Mouse (Mus musculus): ENCODE results near the gene Rag2. TPM values are rescaled to one million over a fixed set of nuclear protein-coding genes. Genes with fewer than 3 reads are reported as not detected.

The Rag2 gene
- polyA plus RNA-seq, 1 experiment from 2014 or later, result not detected

GRCm38 (mm10) chr2:101668751-101669150 is 44.2 kb downstream of the Rag2 start:
- H3K27me3 ChIP-seq, result no peaks in the 10 kb centered on the region
- ATAC-seq (ENCODE audit: low FRiP score), result no peak
- H3K4me1 ChIP-seq, result 0 out of 2 replicates have a peak, but pooled peaks cover 6% of the 10 kb centered on the region
- H3K9ac ChIP-seq, result no peak overlapping the region
- H3K4me2 ChIP-seq, result no peak overlapping the region
- WGBS, result 93% methylated on average over 3 of the region's 3 CpGs
- H3K27ac ChIP-seq, result no peak overlapping the region
- no peak overlapping the region for H3K4me3 ChIP-seq (replicated peaks)
- H3K9me3 ChIP-seq, result no peaks in the 10 kb centered on the region
- no peaks in the 10 kb centered on the region for H3K36me3 ChIP-seq (replicated peaks)

GRCm38 (mm10) chr2:101673547-101673946 is 49.0 kb downstream of the Rag2 start:
- Histone ChIP-seq H3K4me1 (no peaks in the 10 kb centered on the region), H3K27ac (no peak overlapping the region), H3K4me3 (replicated peaks) (no peak overlapping the region), H3K36me3 (replicated peaks) (no peaks in the 10 kb centered on the region), H3K9ac (no peak overlapping the region), H3K27me3 (0 out of 2 replicates have a peak, but pooled peaks cover 7% of the 10 kb centered on the region), H3K9me3 (no peaks in the 10 kb centered on the region), H3K4me2 (no peak overlapping the region)
- no peak for ATAC-seq (ENCODE audit: low FRiP score)
- 78% methylated on average over 3 of the region's 3 CpGs for WGBS

DNA sequence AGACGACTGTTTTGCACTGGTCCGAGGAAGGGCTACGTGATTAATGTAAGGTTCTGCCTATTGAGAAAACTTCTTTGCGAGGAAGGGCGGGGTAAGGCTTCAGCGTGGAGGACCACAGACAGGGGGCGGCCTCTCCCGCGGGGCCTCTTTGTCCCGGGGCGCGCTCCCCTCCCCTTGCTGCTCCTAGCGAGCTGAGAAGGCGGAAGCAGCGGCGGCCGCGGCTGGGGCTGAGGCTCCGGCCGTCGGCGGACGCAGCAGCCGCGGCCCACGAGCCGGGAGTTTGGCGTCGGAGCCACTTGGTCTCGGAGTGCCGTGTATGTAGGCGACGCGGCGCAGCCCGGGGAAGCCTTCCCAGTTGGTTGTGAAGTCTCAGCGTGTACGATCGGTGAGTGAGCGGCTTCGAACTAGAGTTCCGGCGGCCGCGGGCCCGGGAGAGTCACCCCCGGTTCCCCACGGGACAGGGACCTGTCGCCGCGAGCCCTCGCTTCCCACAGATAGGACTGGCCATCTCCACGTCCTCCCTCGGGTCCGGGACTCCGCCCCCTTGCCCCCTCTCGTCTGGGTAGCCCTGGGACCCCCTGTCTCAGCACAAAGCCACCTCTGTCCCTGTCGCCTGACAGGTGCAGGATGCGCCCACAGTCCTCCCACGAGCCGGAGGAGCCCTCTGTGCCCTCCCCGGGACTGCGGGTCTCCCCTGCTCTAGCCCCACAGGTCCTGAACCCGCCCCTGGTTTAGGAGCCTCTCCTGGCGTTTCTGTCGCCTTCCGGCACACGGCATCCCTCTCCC is 53.9 kb downstream of the Rag2 start, which contains the start of gene Traf6:
Traf6 (plus strand) TSS at position 194 of the 786 bp plus-strand sequence.
- Histone ChIP-seq H3K4me1 (peaks cover 10% of the 10 kb centered on the region), H3K36me3 (replicated peaks) (0 out of 2 replicates have a peak, but pooled peaks cover 2% of the 10 kb centered on the region), H3K27ac (peak within 1 kb of the TSS; percentile 79), H3K27me3 (0 out of 2 replicates have a peak, but pooled peaks cover 7% of the 10 kb centered on the region), H3K4me2 (peak within 1 kb of the TSS; percentile 75), H3K9ac (peak within 1 kb of the TSS; percentile 97), H3K9me3 (no peaks in the 10 kb centered on the region), H3K4me3 (replicated peaks) (peak within 1 kb of the TSS; percentile 91)
- ATAC-seq (ENCODE audit: low FRiP score), result peak; percentile 95
- WGBS, result under 1% methylated on average over 64 of the region's 68 CpGs

DNA sequence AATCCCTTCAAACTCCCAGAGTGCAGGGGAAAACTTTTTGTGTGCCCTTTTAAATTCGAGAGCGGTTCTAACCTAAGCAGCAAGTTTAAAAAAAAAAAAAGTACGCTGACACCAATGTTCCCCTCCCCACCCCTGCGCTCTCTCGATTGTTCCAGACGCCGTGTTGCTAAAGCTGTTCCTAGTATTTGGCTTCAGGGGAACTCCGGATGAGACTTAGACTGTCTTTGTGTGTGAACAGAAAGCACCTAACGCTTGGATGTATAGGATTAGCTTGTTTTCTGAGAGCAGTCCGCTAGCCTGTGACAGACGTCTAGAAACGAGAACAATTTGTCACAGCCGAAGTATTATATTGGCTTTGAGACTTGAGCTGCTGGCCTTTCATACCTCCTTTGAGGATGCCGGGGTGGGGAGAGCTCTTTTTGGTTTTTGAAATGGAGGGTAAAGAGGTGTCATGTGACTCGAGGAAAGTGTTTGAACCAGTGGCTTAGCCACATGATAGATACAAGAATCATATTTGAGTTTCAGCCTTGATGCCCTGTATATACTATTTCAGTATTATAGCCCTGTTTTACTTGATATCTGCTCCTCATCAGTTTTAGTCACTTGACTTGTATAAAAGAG is 54.8 kb downstream of the Rag2 start:
- Histone ChIP-seq H3K4me3 (replicated peaks) (peak overlapping the region; percentile 91), H3K9me3 (no peaks in the 10 kb centered on the region), H3K4me2 (peak overlapping the region; percentile 75), H3K27ac (0 out of 2 replicates have a peak overlapping the region, but pooled peaks have one; percentile 79), H3K27me3 (0 out of 2 replicates have a peak, but pooled peaks cover 7% of the 10 kb centered on the region), H3K36me3 (replicated peaks) (0 out of 2 replicates have a peak, but pooled peaks cover 2% of the 10 kb centered on the region), H3K9ac (peak overlapping the region; percentile 97), H3K4me1 (peaks cover 10% of the 10 kb centered on the region)
- WGBS, result 2% methylated on average over 15 of the region's 15 CpGs
- no peak for ATAC-seq (ENCODE audit: low FRiP score)

Other genes starting within 250 kb of the Rag2 start
- 0.04 and 0.14 TPM in 2 replicates for gene Rag1, start 24.8 kb downstream of the Rag2 start, polyA plus RNA-seq (2016; fragmentation: Nextera tagmentation; extraction: Ambion mirVana)
- gene B230118H07Rik, start 24.8 kb downstream of the Rag2 start, polyA plus RNA-seq (2016; fragmentation: Nextera tagmentation; extraction: Ambion mirVana), result 51.7 and 59.1 TPM in 2 replicates
- 18.9 and 19.6 TPM in 2 replicates for gene Traf6, start 53.7 kb downstream of the Rag2 start, polyA plus RNA-seq (2016; fragmentation: Nextera tagmentation; extraction: Ambion mirVana)

All from forebrain, embryonic 12.5 days (tissue).